In the genomic region with DNA sequence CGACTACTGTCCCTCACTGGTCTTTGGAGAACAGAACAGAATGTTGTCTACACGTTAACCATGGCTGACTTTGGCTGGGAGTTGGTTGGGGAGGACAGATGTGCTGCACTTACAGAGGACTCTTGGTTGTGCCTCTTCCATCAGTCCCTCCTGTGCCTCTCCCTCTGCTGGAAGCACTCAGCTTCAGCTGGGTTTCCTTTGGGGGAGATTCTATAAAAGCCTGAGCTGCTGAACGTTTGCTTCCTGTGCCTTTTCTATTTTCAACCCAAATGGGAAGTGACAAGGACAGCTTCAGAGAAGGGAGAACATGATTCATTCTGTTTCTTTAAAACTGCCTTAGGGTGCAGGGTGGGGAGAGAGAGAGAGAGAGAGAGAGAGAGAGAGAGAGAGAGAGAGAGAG, we compare ENCODE assay signal across 11 mouse cellular contexts. TPM values are rescaled to one million over a fixed set of nuclear protein-coding genes. Genes with fewer than 3 reads are reported as not detected.
A peak's percentile ranks its signal among the peaks of the same experiment; 100 is the strongest.
DNase-seq lines count a peak whose midpoint lies in the region; ATAC-seq and TF ChIP-seq lines count a peak whose summit lies in the region.
"Had no signal": no experiment of that assay in that cellular context is flagged by ENCODE, and none has a peak within 500 bp of the region (broad histone marks: within the 10 kb centered on the region; RNA-seq: fewer than 3 reads in every experiment).

No protein-coding gene starts in this region.

- no peak for TF ChIP-seq CTCF in kidney, adult 2 months (conservative IDR thresholded peaks at IDR 0.05; ENCODE audit: insufficient read depth, insufficient read length, low read depth, low read length)

- DNase-seq in left cerebral cortex, adult 18-20 months (ENCODE audit: low spot score in 2 of 2) = peak; percentile 14 to 16
- DNase-seq in left cerebral cortex, postnatal 4 days = no peak
- DNase-seq in brain, adult 2 months (ENCODE audit: low read depth, low spot score) = peak; percentile 85
- peak; percentile 45 to 52 for DNase-seq in frontal cortex, postnatal 36 days (ENCODE audit: low spot score in 2 of 2)
- DNase-seq in naive thymus-derived CD4-positive, alpha-beta T cell, adult 2 months (ENCODE audit: low read depth) = peak; percentile 27
- no peak for DNase-seq in kidney, adult 2 months
- DNase-seq: adrenal gland, postnatal 36 days; cerebellum, adult 18-20 months; gastrocnemius, postnatal 10 days had no signal

- H3K4me1 ChIP-seq in kidney, adult 2 months (ENCODE audit: control insufficient read depth, insufficient read depth, low read length) = no peaks in the 10 kb centered on the region
- H3K4me1 ChIP-seq: heart, embryonic 15.5 days had no signal

- H3K27ac ChIP-seq in kidney, adult 2 months (ENCODE audit: insufficient read depth, low read depth, low read length) = no peak overlapping the region
- H3K27ac ChIP-seq: heart, embryonic 15.5 days had no signal

- WGBS in kidney, adult 2 months = 62% methylated on average over 3 of the region's 3 CpGs

- no peaks in the 10 kb centered on the region for H3K27me3 ChIP-seq in kidney, adult 2 months (replicated peaks; ENCODE audit: control insufficient read depth, insufficient read depth, low read length)
- H3K27me3 ChIP-seq: heart, embryonic 15.5 days had no signal

- H3K4me3 ChIP-seq in kidney, adult 2 months (ENCODE audit: insufficient read depth, low read depth, low read length) = no peak overlapping the region
- H3K4me3 ChIP-seq: heart, embryonic 15.5 days had no signal

- ATAC-seq in megakaryocyte-erythroid progenitor cell, adult 5-6 weeks (replicated peaks; ENCODE audit: low FRiP score, low TSS enrichment, poor library complexity, severe bottlenecking) = no peak

- no peak for TF ChIP-seq POLR2A in kidney, adult 2 months (IDR thresholded peaks at IDR 0.05; ENCODE audit: low read depth, low read length)

- intact Hi-C loops in left cerebral cortex, postnatal 4 days (cut with DNase I) = no loop called here

- no peaks in the 10 kb centered on the region for H3K36me3 ChIP-seq in kidney, adult 2 months (ENCODE audit: control insufficient read depth, insufficient read depth, low read length)
- H3K36me3 ChIP-seq: heart, embryonic 15.5 days had no signal

RNA-seq across cellular contexts. Expression of gene Slc24a3, which starts 28.5 kb away (rescaled TPM):
- total RNA-seq in left cerebral cortex, adult 18-20 months (2021) = 10 to 100 TPM; 93.2 to 98.8 TPM
- total RNA-seq in left cerebral cortex, postnatal 4 days (2021) = 10 to 100 TPM; 74.8 to 87.6 TPM
- polyA plus RNA-seq in kidney, adult 2 months (2012; rRNA removed) = 3.4 and 3.7 TPM in 2 replicates
- total RNA-seq in megakaryocyte-erythroid progenitor cell, adult 5-6 weeks (2014; fragmentation: Nextera tagmentation) = 1.8 and 4.1 TPM in 2 replicates
- total RNA-seq in megakaryocyte-erythroid progenitor cell, adult 5-6 weeks (2017) = 0.23 and 0.33 TPM in 2 replicates

Comparison
In these comparisons a context has a peak if more than half of its experiments do, and no peak if none do; other contexts are left out.
1. DNase-seq: peak in left cerebral cortex, adult 18-20 months (2 of 2), brain, adult 2 months (single experiment), frontal cortex, postnatal 36 days (2 of 2) and naive thymus-derived CD4-positive, alpha-beta T cell, adult 2 months (single experiment); none in left cerebral cortex, postnatal 4 days (single experiment) and kidney, adult 2 months (single experiment).
2. RNA of gene Slc24a3, which starts 28.5 kb away (total RNA-seq): 93.2 to 98.8 TPM in left cerebral cortex, adult 18-20 months and 74.8 to 87.6 TPM in left cerebral cortex, postnatal 4 days; 0.23 to 4.1 TPM in megakaryocyte-erythroid progenitor cell, adult 5-6 weeks; every median in the first group is over 10 times any median in the second.